Mouse (Mus musculus): ENCODE measurements at regions not wholly inside any gene's neighbourhood (a gene's known extent, or its start where the extent isn't known, plus 50 kb on each side); places are given as distances from the start of the nearest gene placed in this dataset.

DNA sequence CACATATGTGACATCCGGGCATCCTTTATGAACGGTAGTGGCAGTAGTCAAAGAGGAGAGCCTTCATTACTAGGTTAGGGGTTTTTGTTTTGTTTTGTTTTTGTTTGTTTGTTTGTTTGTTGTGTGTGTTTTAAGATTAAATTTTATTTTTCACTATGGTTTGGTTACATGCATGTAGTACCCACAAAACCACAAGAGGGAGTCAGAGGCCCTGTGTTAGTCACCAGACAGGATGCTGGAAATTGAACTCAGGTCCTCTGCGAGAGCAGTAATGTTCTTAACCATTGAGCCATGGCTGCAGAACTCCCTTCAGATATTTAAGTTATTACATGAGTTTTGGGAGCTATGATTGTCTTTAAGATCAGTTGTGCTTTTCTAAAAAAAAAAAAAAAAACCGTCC lies 109.3 kb upstream of the Tmco5 start:
- TF ChIP-seq POLR2AphosphoS2 (IDR thresholded peaks at IDR 0.05; ENCODE audit: insufficient read length, low read depth) (no peak), POLR2A (IDR thresholded peaks at IDR 0.05; ENCODE audit: insufficient read length, low read depth) (no peak), USF1 (IDR thresholded peaks at IDR 0.05; ENCODE audit: low read depth) (no peak), E2F4 (IDR thresholded peaks at IDR 0.05; ENCODE audit: insufficient read depth) (no peak), TCF12 (IDR thresholded peaks at IDR 0.05; ENCODE audit: insufficient read depth, poor library complexity, severe bottlenecking) (no peak), SRF (IDR thresholded peaks at IDR 0.05; ENCODE audit: control insufficient read depth, insufficient read length, low read depth) (no peak)

Measured in myocyte (in vitro differentiated cells).